Mouse (Mus musculus) MEL (cell line): ENCODE results near the gene Nlrp1a. TPM values are rescaled to one million over a fixed set of nuclear protein-coding genes. Genes with fewer than 3 reads are reported as not detected.

ENCODE experiments used
- DNase-seq: peaks from one replicate; pipeline ENCODE4 v3.0.0; 2011; ENCODE audit warnings: low read depth, low spot score
- H3K27ac ChIP-seq: 2 replicates; pipeline ENCODE4 v1.5.1; 2012; ENCODE audit warnings: low read depth, mild to moderate bottlenecking, control low read depth, low read length, moderate library complexity; ENCODE audit not compliant: control insufficient read depth
- H3K27me3 ChIP-seq, 2 experiments: fragments of 150-350 bp in 1 of 2; sonication (generic) in 1 of 2; 2 replicates each; pipeline ENCODE4 v1.6.1; 2012; ENCODE audit warnings: low read length in 2 of 2, mild to moderate bottlenecking in 2 of 2, improper control_type of control experiment in 1 of 2, moderate library complexity in 1 of 2; ENCODE audit not compliant: insufficient read depth in 2 of 2, control insufficient read depth in 1 of 2
- H3K36me3 ChIP-seq, 2 experiments: 2 replicates each; pipeline ENCODE4 v1.6.1; 2012 to 2014; ENCODE audit warnings: low read length in 2 of 2, improper control_type of control experiment in 1 of 2, inconsistent platforms in 1 of 2, mild to moderate bottlenecking in 1 of 2; ENCODE audit not compliant: insufficient read depth in 2 of 2, control insufficient read depth in 1 of 2
- H3K4me1 ChIP-seq, 2 experiments: fragments of 150-350 bp in 1 of 2; sonication (generic) in 1 of 2; 2 replicates each; pipeline ENCODE4 v1.6.1; 2012; ENCODE audit warnings: low read length in 2 of 2, improper control_type of control experiment in 1 of 2, mild to moderate bottlenecking in 1 of 2; ENCODE audit not compliant: insufficient read depth in 2 of 2, control insufficient read depth in 1 of 2
- H3K4me3 ChIP-seq, 2 experiments: fragments of 150-350 bp in 1 of 2; sonication (generic) in 1 of 2; 2 replicates each; pipeline ENCODE4 v1.5.1; 2012; ENCODE audit warnings: low read depth in 2 of 2, low read length in 2 of 2, mild to moderate bottlenecking in 2 of 2, moderate library complexity in 2 of 2, control low read depth in 1 of 2, improper control_type of control experiment in 1 of 2; ENCODE audit not compliant: control insufficient read depth in 1 of 2, insufficient read depth in 1 of 2
- H3K79me2 ChIP-seq: 2 replicates; pipeline ENCODE4 v1.6.1; 2012; ENCODE audit warnings: mild to moderate bottlenecking, low read length, moderate library complexity; ENCODE audit not compliant: control insufficient read depth, poor library complexity, insufficient read depth
- H3K9ac ChIP-seq: 2 replicates; pipeline ENCODE4 v1.6.1; 2012; ENCODE audit warnings: low read depth, mild to moderate bottlenecking, control low read depth, low read length, moderate library complexity; ENCODE audit not compliant: control insufficient read depth, poor library complexity, severe bottlenecking
- H3K9me3 ChIP-seq: fragments of 150-350 bp; sonication (generic); replicated peaks from 2 replicates; pipeline ENCODE4 v1.6.1; 2012; ENCODE audit warnings: mild to moderate bottlenecking, low read length, improper control_type of control experiment, moderate library complexity; ENCODE audit not compliant: insufficient read depth
- CHD1 ChIP-seq: IDR thresholded peaks from 2 replicates; pipeline ENCODE4 v1.6.1; 2012; ENCODE audit warnings: low read depth, mild to moderate bottlenecking, inconsistent platforms, low read length, improper control_type of control experiment
- ELF1 ChIP-seq: IDR thresholded peaks from 2 replicates; pipeline ENCODE4 v1.6.1; 2014; ENCODE audit warnings: low read depth, mild to moderate bottlenecking, inconsistent platforms, low read length, improper control_type of control experiment, moderate library complexity
- EP300 ChIP-seq, 2 experiments: IDR thresholded peaks; 2 replicates each; pipeline ENCODE4 v1.6.1; 2011; ENCODE audit warnings: improper control_type of control experiment in 2 of 2, low read length in 2 of 2, low read depth in 1 of 2, mild to moderate bottlenecking in 1 of 2
- ETS1 ChIP-seq: IDR thresholded peaks from 2 replicates; pipeline ENCODE4 v1.6.1; 2012; ENCODE audit warnings: low read depth, mild to moderate bottlenecking, inconsistent platforms, low read length, improper control_type of control experiment, moderate library complexity
- HCFC1 ChIP-seq: IDR thresholded peaks from 2 replicates; pipeline ENCODE4 v1.6.1; 2012; ENCODE audit warnings: low read depth, mild to moderate bottlenecking, inconsistent platforms, low read length, improper control_type of control experiment, moderate library complexity
- MAFK ChIP-seq: IDR thresholded peaks from 2 replicates; pipeline ENCODE4 v1.6.1; 2011; ENCODE audit warnings: low read depth, mild to moderate bottlenecking, low read length, improper control_type of control experiment, borderline replicate concordance
- MAZ ChIP-seq: IDR thresholded peaks from 2 replicates; pipeline ENCODE4 v1.6.1; 2012; ENCODE audit warnings: low read depth, mild to moderate bottlenecking, inconsistent platforms, low read length, improper control_type of control experiment
- MEF2A ChIP-seq: IDR thresholded peaks from 2 replicates; pipeline ENCODE4 v1.6.1; 2014; ENCODE audit warnings: low read depth, mild to moderate bottlenecking, inconsistent platforms, low read length, improper control_type of control experiment; ENCODE audit not compliant: poor library complexity, insufficient replicate concordance, severe bottlenecking; ENCODE audit errors: extremely low read depth
- POLR2A ChIP-seq, 2 experiments: IDR thresholded peaks; 2 replicates each; pipeline ENCODE4 v1.6.1; 2011 to 2012; ENCODE audit warnings: low read length in 2 of 2, mild to moderate bottlenecking in 2 of 2, control low read depth in 1 of 2, improper control_type of control experiment in 1 of 2, low read depth in 1 of 2, moderate library complexity in 1 of 2; ENCODE audit not compliant: control insufficient read depth in 1 of 2, insufficient read depth in 1 of 2, poor library complexity in 1 of 2
- POLR2AphosphoS2 ChIP-seq: IDR thresholded peaks from 2 replicates; pipeline ENCODE4 v1.6.1; 2011; ENCODE audit warnings: low read length, improper control_type of control experiment
- RAD21 ChIP-seq: IDR thresholded peaks from 2 replicates; pipeline ENCODE4 v1.6.1; 2011; ENCODE audit warnings: mild to moderate bottlenecking, low read depth, low read length, improper control_type of control experiment
- SIN3A ChIP-seq: IDR thresholded peaks from 2 replicates; pipeline ENCODE4 v1.6.1; 2012; ENCODE audit warnings: low read length, improper control_type of control experiment, inconsistent platforms
- TBP ChIP-seq: IDR thresholded peaks from 2 replicates; pipeline ENCODE4 v1.8.0; 2011; ENCODE audit warnings: low read depth, low read length, improper control_type of control experiment
- UBTF ChIP-seq: IDR thresholded peaks from 2 replicates; pipeline ENCODE4 v1.6.1; 2012; ENCODE audit warnings: low read depth, mild to moderate bottlenecking, inconsistent platforms, low read length, improper control_type of control experiment, moderate library complexity, borderline replicate concordance; ENCODE audit not compliant: insufficient read depth
- USF1 ChIP-seq: IDR thresholded peaks from 2 replicates; pipeline ENCODE4 v1.6.1; 2014; ENCODE audit warnings: low read depth, mild to moderate bottlenecking, inconsistent platforms, low read length, improper control_type of control experiment, moderate library complexity
- ZC3H11A ChIP-seq: IDR thresholded peaks from 2 replicates; pipeline ENCODE4 v1.6.1; 2012; ENCODE audit warnings: low read depth, mild to moderate bottlenecking, inconsistent platforms, low read length, improper control_type of control experiment
- ZKSCAN1 ChIP-seq: IDR thresholded peaks from 2 replicates; pipeline ENCODE4 v1.6.1; 2012; ENCODE audit warnings: low read depth, mild to moderate bottlenecking, inconsistent platforms, low read length, improper control_type of control experiment, moderate library complexity
- ZNF384 ChIP-seq: IDR thresholded peaks from 2 replicates; pipeline ENCODE4 v1.6.1; 2012; ENCODE audit warnings: low read depth, mild to moderate bottlenecking, inconsistent platforms, low read length, improper control_type of control experiment
- polyA plus RNA-seq, 2 experiments: library from polyadenylated mRNA; stranded (reverse) in 1 of 2; unstranded in 1 of 2; fragments of >175 nt in 1 of 2; fragments of >200 nt in 1 of 2; gene quantifications; 2 replicates each; pipeline versions ENCODE4 v1.2.1 to v1.2.4; 2012; ENCODE audit warnings: low replicate concordance in 2 of 2, low read depth in 1 of 2; ENCODE audit not compliant: insufficient read length in 2 of 2, insufficient read depth in 1 of 2, missing spikeins in 1 of 2
- total RNA-seq: library from RNA; depleted of rRNA; stranded (reverse); fragments of 300-350 nt; gene quantifications from 2 replicates; pipeline ENCODE4 v1.2.3, GENCODE M21; 2012

Nlrp1a gene
- total and polyA plus RNA-seq, 3 experiments, result not detected

DNA sequence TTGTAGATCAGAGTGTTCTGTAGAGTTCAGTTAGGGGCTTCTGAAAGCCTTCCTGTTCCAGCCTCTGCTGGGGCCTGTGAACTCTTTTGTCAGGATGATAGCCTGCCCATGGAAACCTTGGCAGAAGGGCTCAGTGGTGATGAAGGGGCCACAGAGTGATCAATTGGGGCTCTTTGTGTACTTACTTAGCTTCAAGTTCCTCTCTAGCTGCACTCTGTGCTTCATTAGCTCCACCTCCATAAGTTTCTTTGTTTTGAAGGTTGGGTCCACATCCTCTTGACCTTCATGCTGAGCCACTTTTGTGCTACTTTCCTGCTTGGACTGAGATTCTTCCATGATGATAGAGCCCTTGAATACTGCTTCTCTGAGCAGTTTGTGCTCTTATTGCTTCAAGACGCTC, 2.5 kb downstream of the Nlrp1a start:
- Histone ChIP-seq H3K4me3 (no peak overlapping the region), H3K9ac (no peak overlapping the region), H3K36me3 (no peaks in the 10 kb centered on the region), H3K9me3 (no peaks in the 10 kb centered on the region), H3K27me3 (no peaks in the 10 kb centered on the region), H3K4me1 (no peaks in the 10 kb centered on the region), H3K27ac (no peak overlapping the region), H3K79me2 (no peaks in the 10 kb centered on the region)
- TF ChIP-seq RAD21 (no peak), MAZ (no peak), ZC3H11A (no peak), POLR2A (IDR thresholded peaks at IDR 0.05; ENCODE audit: control insufficient read depth in 1 of 2, insufficient read depth in 1 of 2, low read depth in 1 of 2, low read length in 2 of 2, poor library complexity in 1 of 2) (no peak), ZNF384 (no peak), MAFK (no peak), USF1 (no peak), HCFC1 (no peak), TBP (no peak), SIN3A (no peak), EP300 (IDR thresholded peaks at IDR 0.05; ENCODE audit: low read depth in 1 of 2, low read length in 2 of 2) (no peak), MEF2A (no peak), ZKSCAN1 (no peak)
- DNase-seq, result no peak

DNA sequence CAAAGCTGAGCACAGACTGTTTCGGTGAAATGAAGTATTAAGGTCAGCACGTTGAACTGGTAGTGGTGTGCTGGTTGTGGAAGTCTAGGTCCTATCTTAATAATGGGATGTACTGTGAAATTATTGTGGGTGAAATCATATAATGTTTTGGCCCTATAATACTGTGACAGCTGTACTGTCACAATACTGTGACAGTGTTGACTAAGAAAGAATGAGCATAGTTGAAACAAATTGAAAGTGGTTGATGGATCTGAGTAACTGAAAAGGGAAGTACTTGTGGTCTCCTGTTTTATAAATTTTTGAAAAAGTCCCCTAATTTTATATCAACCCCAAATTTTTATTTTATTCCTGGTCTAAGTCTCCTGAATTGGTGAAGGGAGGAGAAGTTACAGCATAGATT, 37.4 kb downstream of the Nlrp1a start:
- no peaks in the 10 kb centered on the region for H3K4me1 ChIP-seq
- no peak overlapping the region for H3K9ac ChIP-seq
- no peak overlapping the region for H3K27ac ChIP-seq
- no peaks in the 10 kb centered on the region for H3K9me3 ChIP-seq
- H3K4me3 ChIP-seq, result no peak overlapping the region
- H3K36me3 ChIP-seq, result no peaks in the 10 kb centered on the region
- no peaks in the 10 kb centered on the region for H3K79me2 ChIP-seq
- no peak for DNase-seq
- TF ChIP-seq TBP, result no peak
- no peak for TF ChIP-seq RAD21
- TF ChIP-seq POLR2A (IDR thresholded peaks at IDR 0.05; ENCODE audit: control insufficient read depth in 1 of 2, insufficient read depth in 1 of 2, low read depth in 1 of 2, low read length in 2 of 2, poor library complexity in 1 of 2), result no peak
- no peak for TF ChIP-seq ELF1
- TF ChIP-seq UBTF, result no peak
- no peak for TF ChIP-seq ETS1
- no peak for TF ChIP-seq POLR2AphosphoS2
- TF ChIP-seq CHD1, result no peak
- TF ChIP-seq MAZ, result no peak
- TF ChIP-seq ZKSCAN1, result no peak
- H3K27me3 ChIP-seq, result no peaks in the 10 kb centered on the region
